Mouse (Mus musculus) kidney, adult 11 months (tissue): ENCODE data around the gene Tmem182.

Experiments
- DNase-seq: peaks from one replicate; pipeline ENCODE4 v3.0.0; 2022

The Tmem182 gene

DNA sequence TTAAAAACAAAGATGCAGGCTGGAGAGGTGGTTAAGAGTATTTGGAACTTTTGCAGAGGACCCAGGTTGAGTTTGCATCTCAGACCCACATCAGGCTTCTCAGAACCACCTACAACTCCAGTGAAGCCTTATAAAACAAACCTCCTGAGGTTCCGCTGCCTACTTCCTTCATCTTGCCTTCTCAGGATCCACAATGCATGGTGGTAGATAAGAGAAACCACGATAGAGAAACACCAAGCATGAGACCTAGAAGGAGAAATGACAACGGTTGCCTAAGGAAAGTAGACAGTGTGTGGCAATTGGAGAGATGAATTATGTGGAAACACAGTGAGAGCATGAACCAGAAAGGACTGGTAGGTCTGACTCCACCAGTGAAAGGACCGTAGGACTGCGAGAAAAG is 4.5 kb upstream of the Tmem182 start:
- DNase-seq: no peak

DNA sequence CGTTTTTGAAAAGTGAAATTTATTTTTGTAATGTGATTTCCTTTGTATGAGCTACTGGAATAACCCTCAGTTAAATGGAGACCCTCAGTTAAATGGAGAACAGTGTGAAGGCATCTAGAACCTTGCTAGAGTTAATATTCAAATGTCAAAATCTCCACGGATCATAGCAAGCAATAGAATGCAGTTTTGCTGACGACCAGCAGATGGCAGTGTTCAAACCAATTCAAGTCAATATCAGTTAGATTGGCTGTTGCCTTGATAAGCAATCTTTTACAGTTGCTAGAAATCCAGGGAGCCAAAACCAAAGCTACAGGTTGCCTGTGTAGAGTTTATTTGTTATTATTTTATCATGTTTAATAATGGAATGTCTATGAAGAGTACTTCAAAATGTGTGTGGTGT is 2.6 kb upstream of the Tmem182 start:
- peak; percentile 28 for DNase-seq

DNA sequence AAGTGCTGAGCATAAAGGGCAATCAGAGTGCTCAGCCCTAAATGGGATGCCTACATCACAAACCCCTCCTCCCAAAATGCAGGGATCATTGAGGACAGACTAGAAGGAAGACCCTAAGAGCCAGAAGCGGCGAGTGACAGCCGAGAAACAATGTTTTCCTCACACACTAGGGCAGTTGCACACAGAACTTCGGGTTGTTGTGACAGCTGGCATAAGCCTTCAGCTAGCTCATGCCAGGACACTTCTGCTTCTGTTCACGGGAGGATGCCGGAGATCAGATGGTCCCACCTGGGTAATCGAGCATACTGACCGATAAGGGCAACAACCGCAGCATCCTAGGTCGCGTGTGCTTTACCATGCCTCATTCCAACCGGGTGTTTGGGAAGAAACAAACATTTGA is 1.3 kb upstream of the Tmem182 start:
- DNase-seq: no peak

DNA sequence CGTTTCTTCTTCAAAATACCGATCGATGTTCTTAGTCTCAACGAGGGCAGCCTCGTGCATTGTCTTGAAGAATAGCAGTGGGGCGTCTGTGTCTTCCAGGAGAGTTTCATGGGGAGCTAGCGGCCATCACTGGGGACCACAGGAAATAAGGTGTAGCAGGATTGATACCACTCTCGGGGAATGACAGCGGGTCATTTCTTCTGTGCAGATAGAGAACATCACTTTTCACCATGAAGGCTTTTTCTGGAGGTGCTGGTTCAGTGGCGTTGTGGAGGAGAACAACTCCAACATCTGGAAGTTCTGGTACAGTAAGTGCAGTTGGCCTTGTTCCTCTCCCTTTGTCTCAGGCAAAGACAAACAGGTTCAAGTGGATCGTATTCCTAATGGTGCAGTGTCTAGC is 490 bp downstream of the Tmem182 start:
- DNase-seq: no peak

DNA sequence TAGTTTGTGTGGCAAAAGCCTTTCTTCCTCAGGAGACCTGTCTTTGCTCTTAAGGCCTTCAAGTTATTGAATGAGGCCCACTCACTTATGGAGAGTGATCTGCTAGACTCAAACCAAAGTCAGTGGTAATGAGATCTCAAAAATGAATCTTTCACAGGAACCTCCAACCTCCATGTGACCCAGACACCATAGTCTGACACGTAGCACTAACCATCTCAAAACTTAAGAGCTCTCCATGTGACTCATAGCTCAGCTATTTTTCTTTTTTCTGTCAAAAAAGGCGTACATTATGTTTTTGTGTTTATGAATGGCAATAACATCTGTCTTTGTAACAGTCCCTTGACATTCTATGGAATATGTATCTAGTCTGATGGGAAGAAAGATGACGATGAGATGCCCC is 3.2 kb downstream of the Tmem182 start:
- no peak for DNase-seq

DNA sequence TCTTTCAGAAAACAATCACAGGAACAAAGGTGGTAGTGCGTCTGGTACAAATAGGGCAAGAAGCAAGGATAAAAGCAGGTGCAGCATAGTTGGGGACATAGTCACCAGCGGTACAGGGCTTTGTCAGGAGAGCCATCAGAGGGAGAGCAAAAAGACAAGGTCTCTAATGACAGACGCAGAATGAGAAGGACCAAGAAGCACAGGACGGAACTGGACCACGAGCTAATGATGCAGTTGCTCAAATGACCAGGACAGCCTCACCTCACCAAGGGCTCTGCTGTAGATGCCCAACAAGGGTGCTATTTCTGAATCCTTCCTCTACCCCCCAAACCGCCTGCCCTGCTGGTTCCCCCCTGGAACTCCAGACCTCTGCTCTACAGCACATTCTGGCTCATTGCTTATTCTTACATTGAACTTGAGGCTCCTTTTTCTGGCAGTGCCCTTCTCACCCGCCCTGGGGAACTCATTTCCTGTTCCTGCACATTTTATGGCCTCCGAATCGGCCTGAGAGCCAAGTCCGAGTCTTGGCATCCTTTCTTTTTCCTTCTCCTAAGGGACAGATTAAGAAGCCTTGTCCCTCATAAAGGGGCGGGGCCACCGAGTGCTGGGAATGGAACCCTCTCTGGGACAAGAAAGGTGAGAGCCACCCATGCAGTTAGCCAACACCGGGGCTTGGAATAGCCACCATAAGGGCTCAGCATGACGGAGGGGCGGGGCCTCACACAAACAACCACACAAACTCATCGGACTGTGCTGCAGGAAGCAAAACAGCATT is 9.9 kb downstream of the Tmem182 start:
- DNase-seq: peak; percentile 19

DNA sequence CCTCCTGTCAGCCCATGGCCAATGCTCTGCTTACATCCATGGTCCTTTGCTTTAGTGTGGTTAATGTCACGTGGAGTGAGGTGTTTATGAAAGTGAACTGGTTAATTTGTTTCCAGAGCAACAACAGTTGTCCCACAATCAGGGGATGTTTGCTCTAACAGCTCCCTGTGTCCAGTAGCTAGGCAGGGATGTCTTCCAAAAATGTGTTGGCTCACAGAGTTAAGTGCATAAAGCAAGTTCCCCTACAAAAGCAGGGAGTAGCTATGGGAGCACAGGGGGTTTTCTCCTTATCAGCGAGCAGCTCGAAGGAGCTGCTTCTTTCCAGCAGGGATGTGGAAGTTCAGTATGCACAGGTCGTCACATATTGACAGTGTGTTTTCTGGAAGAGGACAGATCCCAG is 19.1 kb downstream of the Tmem182 start:
- no peak for DNase-seq

DNA sequence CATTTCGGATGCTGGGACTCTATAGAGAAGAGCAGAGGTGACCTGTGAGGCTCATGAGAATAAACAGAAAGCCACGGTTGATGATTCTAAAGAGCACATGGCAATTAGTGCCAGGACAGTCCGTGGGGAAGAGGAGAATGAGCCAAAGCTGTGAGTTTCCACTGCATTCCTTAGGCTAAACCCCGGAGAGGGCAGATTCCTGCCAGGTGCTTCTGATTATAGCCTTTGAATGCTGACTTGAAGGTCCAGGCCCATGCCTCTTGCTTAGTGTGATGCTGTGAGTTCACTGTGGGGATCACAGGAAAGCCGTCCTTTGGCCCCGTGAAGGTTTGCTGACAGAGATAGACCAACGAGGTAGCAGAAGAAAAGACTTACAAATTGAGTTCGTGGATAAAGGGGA is 19.5 kb downstream of the Tmem182 start:
- DNase-seq: no peak

DNA sequence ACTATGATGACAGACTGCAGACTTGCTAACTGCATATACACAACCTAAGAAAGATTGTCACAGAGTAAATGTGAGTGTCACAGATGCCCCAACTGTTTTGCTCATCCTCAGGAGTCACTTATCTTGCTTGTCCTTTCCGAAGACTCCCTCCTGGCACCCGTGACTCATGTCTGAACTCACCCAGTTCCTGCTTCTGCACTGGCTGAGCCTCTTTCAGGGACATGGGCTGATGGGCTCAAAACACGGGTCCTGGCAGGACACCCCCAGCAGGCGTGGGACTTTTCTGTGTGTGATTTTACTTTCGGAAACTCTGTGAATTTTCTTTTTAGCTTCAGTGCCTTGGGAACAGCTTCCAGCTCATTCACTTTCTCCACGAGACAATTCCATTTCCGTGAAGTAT is 20.4 kb downstream of the Tmem182 start:
- no peak for DNase-seq

DNA sequence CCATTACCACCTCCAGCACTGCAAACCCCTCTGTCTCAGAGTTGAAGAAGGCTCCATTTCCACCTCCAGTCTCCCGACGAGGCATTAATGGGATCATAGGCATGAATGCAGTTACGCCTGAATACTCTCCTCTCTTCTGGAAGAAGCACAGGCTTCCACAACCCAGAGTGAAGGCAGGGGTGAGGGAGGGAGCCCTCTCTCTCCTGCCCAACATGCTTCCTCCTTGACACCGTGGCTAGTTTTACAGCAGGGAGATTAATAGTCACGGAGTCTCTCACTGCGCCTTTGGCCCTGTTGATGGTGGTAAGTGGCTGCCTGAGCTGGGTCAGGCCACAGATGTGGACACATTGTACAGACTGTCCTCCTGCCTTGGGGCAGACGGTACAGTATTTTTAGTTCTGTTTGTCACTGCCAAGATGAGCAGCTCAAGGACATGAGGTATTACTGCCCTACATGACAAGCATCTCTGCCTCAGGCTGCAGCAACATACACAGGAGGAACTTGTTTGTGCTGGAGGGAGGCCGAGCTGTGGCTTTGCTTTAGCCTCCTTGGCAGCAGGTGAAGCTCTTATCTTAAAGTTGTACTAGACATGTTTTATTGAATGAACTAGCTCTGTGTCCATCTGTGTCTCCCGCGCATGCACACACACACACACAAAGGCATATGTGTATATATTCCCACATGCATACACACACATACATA is 24.0 kb downstream of the Tmem182 start:
- DNase-seq: no peak

DNA sequence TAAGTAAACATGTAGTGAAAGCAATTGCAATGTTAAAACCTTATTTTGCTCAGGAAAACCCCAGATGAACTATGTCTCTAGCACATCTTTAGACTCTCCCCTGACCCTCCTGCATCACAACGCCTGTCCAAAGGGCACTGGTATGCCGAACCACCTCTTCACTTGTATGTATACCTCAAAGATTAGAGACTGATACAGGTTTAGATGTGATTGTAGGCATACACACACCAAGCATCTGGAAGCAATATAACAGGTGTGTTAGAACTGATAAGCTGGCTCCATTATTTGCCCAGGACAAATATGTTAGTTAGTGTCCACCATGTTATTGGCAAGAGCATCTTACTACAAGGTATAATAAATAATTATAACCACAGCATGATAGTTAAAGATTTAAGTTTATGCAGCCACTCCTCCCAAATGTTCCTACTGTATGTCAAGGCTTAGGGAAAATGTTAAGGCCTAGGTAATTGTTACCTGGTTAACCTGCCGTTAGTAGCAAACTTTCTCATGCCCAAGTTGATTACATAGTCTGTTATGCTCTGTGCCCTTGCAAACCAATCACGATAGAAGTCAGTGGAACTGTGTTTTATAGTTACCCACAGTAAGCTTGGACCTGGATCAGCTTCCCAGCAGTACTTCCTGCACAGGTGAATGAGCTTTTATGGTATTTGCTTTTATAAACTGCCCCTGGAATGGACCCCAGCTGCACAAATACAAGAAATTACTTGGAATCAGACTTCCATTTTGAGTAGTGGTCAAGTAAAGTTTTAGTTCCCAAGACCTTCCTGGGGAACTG is 25.5 kb downstream of the Tmem182 start:
- DNase-seq: no peak

DNA sequence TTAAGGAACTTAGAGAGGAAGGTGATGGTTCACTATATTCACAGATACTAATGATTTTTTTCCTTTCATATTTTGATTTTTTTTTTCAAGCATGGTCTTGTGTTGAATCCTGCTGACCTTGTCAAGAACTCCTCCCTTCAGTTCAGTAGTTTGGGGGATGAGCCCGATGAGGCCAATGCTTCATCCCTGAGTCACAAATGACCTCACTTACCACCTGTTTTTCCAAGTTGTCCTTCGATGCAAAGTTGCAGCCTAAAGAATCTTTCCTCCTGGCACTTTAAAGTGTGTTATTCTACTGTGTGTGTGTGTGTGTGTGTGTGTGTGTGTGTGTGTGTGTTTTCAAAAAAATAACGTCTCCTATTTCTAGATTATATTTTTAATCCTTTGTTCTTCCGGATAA is 30.1 kb downstream of the Tmem182 start:
- DNase-seq: no peak

DNA sequence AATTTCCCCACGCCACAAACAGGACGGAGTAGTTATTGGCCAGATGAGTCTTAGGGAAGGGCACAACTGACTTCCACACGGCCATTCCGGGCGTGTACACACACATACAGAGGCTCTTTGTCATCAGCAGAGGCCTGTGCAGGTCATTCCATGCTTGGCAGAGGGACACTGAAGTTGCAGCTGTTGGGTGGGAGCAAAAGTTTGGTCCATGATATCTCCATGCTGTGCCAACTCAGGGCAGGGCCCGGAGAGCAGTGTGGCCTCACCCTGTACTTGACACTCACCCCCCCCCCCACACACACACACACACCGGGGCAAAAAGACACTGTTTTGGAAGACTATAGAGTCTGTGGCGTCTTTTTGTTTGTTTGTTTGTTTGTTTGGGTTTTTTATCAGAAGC is 35.2 kb downstream of the Tmem182 start:
- no peak for DNase-seq

DNA sequence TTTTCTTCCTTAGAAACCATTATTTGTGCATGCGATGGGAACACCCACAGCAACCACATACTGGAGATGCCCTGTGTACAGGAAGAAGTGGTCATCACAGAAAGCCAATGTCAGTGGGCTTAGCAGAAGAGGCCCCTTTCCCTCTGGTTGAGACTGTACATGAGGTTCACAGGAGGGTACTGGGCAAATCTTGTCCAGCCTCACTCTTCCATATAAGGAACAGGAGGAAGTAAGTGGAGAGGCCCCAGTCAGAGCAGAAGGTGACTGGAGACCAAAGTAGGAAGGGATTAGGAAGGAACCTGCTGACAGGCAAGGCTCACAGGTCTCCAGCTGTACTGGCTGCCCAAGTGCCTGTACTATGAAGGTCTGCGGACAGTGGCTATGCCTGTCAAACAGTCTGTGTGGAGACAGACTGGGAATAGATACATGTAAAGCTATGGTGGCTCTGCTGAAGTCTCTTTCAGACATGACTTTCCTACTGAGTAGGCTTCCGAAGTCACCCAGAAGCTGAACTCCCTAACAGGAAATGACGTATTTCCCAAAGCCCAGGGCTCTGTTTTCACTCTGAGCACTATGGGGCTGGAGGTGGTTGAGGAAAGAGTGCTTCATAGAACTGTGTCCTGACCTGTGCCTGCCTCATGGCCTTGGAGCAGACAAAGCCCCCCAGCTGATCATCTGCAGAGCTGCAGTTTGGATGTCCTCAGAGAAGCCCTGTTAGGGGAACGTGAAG is 35.8 kb downstream of the Tmem182 start:
- DNase-seq: no peak

DNA sequence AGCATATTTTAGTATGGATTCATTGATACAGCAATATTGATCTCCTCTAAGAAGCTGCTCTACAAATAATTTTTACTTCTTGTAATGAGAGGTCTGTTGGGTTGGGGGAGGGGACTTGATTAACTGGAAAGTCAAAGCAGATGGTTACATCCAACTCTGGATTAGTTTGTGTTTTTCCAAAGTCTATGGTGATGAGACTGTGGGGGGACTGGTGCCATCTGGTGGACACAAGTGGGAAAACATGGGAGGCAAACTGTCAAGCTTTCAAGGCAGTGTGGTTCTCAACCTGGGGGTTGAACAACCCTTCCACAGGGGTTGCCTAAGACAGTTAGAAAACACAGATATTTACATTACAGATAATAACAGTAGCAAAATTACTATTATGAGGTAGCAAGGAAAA is 39.2 kb downstream of the Tmem182 start:
- peak; percentile 13 for DNase-seq

DNA sequence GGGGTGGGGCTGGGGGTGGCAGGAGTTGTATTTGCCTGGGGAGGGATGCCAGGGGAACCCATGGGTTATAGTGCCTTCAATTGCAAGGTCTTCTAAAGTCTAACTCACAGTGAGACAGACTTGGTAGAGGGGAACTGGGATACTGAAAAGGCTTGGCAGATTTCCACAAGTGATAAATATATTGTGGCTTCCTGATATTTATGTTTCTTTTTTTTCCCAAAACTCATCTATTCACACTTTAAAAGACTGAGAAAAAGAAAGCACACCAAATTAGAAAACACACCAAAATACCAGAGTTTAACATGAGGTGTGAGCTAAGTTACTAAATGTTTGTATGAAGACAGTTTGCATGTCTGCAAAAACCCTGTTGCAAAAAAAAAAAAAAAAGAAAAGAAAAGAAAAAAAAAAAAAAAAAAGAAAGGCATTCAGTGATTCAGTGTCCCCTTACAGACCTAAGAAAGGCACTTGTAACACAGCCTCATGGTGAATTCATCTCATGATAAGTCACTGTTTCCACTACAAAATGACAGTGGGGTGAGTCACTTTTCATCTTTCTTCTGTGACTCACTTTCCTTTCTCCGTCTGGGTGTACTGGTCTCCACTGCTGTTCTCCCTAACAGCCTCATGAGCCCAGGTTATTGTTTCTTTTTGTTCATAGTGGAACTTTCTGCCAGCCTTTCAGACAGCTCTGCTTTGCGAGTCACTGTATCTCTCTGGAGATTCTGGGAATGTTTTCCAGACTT is 42.0 kb downstream of the Tmem182 start:
- no peak for DNase-seq

DNA sequence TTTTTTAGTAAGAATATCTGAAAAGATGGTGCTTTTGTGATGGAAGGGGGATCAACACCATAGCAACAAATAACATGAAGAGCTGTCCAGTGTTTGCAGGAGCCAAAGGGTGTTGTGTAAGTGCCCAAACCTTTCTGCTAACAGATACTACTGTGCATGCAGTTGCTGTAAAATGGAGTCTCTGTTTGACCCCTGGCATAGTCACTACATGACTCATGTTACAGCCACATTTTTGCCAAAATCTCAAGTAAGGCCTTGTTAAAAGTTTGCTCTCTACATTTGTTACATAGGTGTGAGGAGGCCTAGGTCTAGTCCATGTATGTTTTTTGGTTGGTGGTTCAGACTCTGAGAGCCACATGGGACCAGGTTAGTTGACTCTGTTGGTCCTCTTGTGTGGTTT is 45.9 kb downstream of the Tmem182 start:
- DNase-seq: no peak

DNA sequence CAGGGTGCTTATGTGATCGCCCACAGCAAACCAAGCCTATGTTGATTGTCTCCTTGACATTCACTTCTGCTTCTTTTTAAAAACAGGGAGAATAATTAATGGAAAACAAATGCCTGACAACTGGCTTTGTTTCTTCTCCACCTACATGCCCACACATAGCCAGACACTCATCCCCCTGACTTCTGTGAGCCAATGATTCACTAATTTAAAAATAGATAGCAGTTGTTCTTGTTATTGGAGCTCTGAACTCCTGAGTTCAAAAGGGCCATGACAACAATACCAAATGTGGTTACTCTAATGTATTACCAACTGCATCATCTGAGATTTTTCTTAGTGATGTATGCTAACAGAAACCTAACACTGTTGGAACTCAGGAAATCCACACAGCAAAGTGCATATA is 49.9 kb downstream of the Tmem182 start:
- no peak for DNase-seq

DNA sequence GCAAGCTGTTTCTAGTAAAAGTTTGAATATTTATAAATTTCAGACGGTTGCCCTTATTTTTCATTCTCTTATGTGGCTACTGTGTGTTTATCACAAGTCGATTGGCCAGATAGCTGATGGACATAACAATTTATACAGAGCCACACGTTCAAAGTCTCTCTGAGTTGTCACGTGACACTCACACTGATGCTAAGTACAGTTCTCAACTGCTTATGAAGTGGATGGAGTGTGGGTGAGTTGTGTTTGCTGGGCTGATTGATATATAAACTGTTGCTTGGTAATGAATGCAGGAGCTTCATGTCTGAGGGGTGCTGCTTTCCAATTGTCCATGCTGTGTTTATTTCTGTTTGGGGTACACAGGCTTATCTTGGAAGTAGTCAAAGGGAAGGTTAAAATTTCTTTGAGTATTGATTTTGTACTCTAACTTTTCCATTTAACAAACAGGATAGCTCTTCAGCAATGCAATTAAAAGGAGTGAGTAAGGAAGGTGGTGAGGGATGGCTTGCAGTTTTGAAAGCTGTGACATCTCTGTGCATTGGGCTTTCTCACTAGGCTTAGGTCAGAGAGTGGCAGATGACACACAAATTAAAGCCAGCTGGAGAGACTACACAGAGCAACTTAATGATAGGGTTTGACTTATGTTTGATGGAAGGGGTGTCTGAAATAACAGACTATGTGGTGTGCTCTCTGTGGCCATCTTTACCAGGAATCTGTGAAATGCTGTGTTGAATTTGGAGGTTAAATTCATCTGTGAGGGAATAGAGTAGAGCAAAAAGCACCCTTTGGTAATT is 51.6 kb downstream of the Tmem182 start:
- no peak for DNase-seq

DNA sequence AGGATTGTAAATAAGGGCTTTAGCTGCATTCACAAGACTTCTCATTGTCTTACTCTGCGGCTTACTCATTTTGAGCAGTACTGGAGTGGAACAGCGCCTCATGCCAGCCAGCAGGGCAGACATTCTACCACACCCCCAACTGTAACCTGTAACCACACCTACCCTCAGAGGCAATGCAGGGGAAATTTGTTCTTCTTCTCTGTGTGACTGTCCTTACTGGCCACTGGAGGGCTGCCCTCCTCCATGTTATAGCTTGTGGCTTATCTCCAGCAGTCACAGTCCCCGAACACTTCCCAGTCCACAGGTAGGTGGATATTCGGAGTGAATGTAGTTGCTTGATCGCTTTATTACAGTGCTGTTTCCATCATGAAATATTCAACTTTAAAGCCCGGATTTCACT is 59.6 kb downstream of the Tmem182 start:
- DNase-seq: no peak

DNA sequence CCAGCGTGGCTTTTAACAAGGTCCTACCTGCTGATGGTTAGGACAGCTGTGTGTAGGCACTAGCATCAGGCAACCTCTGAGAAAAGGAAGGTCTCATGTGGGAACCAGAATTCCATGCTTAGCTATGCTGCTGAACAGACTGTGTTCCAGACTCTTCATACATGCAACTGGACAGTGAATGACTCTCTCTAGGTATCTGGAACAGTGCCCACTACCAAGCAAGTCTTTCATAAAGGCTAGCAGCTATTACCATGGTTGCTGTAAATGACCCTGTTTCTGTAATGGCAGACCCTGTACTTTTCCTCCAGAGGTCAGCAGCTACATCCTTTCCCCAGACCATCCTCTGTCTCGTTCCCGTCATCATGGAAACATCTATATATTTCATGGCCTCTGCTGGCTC is 61.7 kb downstream of the Tmem182 start:
- DNase-seq: no peak

DNA sequence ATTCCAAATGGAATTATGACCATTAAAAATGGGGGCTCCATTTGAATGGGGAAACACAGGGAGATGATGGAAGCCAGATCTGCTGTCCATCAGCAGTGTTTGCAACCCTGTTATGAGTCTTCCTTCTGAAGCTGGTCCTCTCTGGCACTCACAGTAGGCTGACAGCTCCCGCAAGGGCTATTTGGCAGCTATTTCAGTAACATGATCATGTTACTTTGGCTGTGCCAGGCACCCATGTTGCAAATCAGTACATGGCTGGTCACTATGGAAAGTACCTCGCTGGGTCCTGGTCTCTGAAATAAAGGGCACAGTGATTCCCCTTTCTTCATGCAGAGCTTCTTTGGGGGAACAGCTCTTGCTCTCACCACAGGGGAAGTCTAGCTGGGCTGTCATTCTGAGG is 62.2 kb downstream of the Tmem182 start:
- DNase-seq: no peak
